In the genomic region with DNA sequence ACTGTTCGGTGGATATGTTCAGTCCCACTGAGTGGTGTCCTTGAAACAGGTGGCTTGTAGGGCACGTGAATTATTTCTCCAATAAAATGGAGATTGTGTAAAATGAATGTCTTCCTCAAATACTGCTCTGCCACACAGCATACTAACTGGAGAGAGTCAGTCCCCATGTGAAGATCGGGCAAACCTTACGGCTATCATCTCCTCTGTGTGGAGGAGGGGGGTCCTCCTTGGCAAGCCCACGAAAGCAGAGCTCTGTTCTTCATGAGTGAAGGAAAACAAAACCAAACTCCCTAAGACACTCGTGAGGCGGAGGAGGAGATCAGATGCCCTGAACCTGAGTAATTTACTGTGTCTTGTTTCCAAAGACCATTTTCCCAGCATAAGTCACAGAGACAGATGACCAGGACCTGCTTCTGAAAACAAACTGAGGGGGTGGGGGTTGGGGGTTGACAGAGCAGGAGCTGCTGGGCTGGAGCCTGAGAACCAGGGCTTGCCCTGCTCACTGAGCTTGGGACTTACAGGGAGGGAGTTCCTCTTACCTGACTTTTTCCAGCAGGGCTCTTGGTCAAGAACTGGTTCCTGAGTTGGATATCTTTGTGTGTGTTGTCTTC, we compare ENCODE assay signal across 25 mouse cellular contexts.
DNase-seq lines count a peak whose midpoint lies in the region; ATAC-seq and TF ChIP-seq lines count a peak whose summit lies in the region.
"Had no signal": no experiment of that assay in that cellular context is flagged by ENCODE, and none has a peak within 500 bp of the region (broad histone marks: within the 10 kb centered on the region; RNA-seq: fewer than 3 reads in every experiment).

No protein-coding gene starts in this region.

- no peak overlapping the region for H3K4me3 ChIP-seq in kidney, embryonic 15.5 days (replicated peaks)
- H3K4me3 ChIP-seq in kidney, adult 2 months (ENCODE audit: insufficient read depth, low read depth, low read length): no peak overlapping the region
- no peak overlapping the region for H3K4me3 ChIP-seq in midbrain, embryonic 11.5 days (ENCODE audit: low read depth, low read length)
- no peak overlapping the region for H3K4me3 ChIP-seq in midbrain, postnatal 0 days (ENCODE audit: low read depth, low read length)
- H3K4me3 ChIP-seq: embryonic facial prominence, embryonic 12.5 days; embryonic facial prominence, embryonic 15.5 days; forebrain, embryonic 12.5 days; hindbrain, embryonic 10.5 days; hindbrain, embryonic 13.5 days had no signal

- WGBS in kidney, embryonic 15.5 days: 23% methylated on average over 7 of the region's 7 CpGs
- 46% methylated on average over 7 of the region's 7 CpGs for WGBS in kidney, adult 2 months
- 50% methylated on average over 7 of the region's 7 CpGs for WGBS in midbrain, embryonic 11.5 days
- 61% methylated on average over 7 of the region's 7 CpGs for WGBS in midbrain, postnatal 0 days

- peaks cover 22% of the 10 kb centered on the region for H3K4me1 ChIP-seq in kidney, embryonic 15.5 days
- no peaks in the 10 kb centered on the region for H3K4me1 ChIP-seq in kidney, adult 2 months (ENCODE audit: control insufficient read depth, insufficient read depth, low read length)
- no peaks in the 10 kb centered on the region for H3K4me1 ChIP-seq in midbrain, embryonic 11.5 days (ENCODE audit: control insufficient read depth, insufficient read depth, low read length)
- H3K4me1 ChIP-seq in midbrain, postnatal 0 days (ENCODE audit: insufficient read depth, low read length): no peaks in the 10 kb centered on the region
- H3K4me1 ChIP-seq: embryonic facial prominence, embryonic 12.5 days; embryonic facial prominence, embryonic 15.5 days; hindbrain, embryonic 13.5 days had no signal

- intact Hi-C loops in heart, postnatal 14 days (cut with DNase I): no loop called here

- no peak for TF ChIP-seq CTCF in kidney, adult 2 months (conservative IDR thresholded peaks at IDR 0.05; ENCODE audit: insufficient read depth, insufficient read length, low read depth, low read length)
- TF ChIP-seq CTCF in midbrain, postnatal 0 days (IDR thresholded peaks at IDR 0.05): no peak

- DNase-seq in heart, adult 11 months: peak; percentile 66
- DNase-seq in heart, postnatal 14 days: no peak
- DNase-seq in kidney, adult 2 months: no peak
- DNase-seq in midbrain, embryonic 11.5 days (ENCODE audit: low spot score, missing footprints): peak; percentile 75
- no peak for DNase-seq in midbrain, postnatal 0 days (ENCODE audit: low spot score)
- DNase-seq in mesoderm, embryonic 11.5 days (ENCODE audit: low read depth, low spot score): peak; percentile 50
- DNase-seq in thymus, postnatal 25 days: no peak
- DNase-seq: adrenal gland, adult 2 months; adrenal gland, postnatal 14 days; cerebellum, adult 11 months; cerebellum, adult 2 months; cerebellum, postnatal 10 days; cerebellum, postnatal 36 days; gastrocnemius, postnatal 10 days; gastrocnemius, postnatal 36 days; heart, postnatal 36 days had no signal

- H3K36me3 ChIP-seq in kidney, embryonic 15.5 days: no peaks in the 10 kb centered on the region
- no peaks in the 10 kb centered on the region for H3K36me3 ChIP-seq in kidney, adult 2 months (ENCODE audit: control insufficient read depth, insufficient read depth, low read length)
- no peaks in the 10 kb centered on the region for H3K36me3 ChIP-seq in midbrain, embryonic 11.5 days (ENCODE audit: control insufficient read depth, insufficient read depth, low read length)
- H3K36me3 ChIP-seq in midbrain, postnatal 0 days (ENCODE audit: insufficient read depth, low read length): no peaks in the 10 kb centered on the region
- H3K36me3 ChIP-seq: embryonic facial prominence, embryonic 12.5 days; embryonic facial prominence, embryonic 15.5 days; forebrain, embryonic 12.5 days; hindbrain, embryonic 10.5 days; hindbrain, embryonic 13.5 days had no signal

- no peak overlapping the region for H3K9ac ChIP-seq in kidney, embryonic 15.5 days
- H3K9ac ChIP-seq in midbrain, embryonic 11.5 days (ENCODE audit: low read length): no peak overlapping the region
- H3K9ac ChIP-seq in midbrain, postnatal 0 days (replicated peaks; ENCODE audit: low read length, poor library complexity, severe bottlenecking): no peak overlapping the region
- H3K9ac ChIP-seq: embryonic facial prominence, embryonic 12.5 days; embryonic facial prominence, embryonic 15.5 days; forebrain, embryonic 12.5 days; hindbrain, embryonic 13.5 days had no signal

- peak; percentile 95 for ATAC-seq in kidney, embryonic 15.5 days (replicated peaks; ENCODE audit: low FRiP score)
- no peak for ATAC-seq in midbrain, embryonic 11.5 days (ENCODE audit: low FRiP score)
- ATAC-seq in midbrain, postnatal 0 days (ENCODE audit: low FRiP score): no peak
- ATAC-seq: CD4-positive, CD25-positive, alpha-beta regulatory T cell, adult 4 months; hindbrain, embryonic 16.5 days had no signal

- 0 out of 2 replicates have a peak overlapping the region, but pooled peaks have one; percentile 48 for H3K27ac ChIP-seq in kidney, embryonic 15.5 days
- H3K27ac ChIP-seq in kidney, adult 2 months (ENCODE audit: insufficient read depth, low read depth, low read length): no peak overlapping the region
- H3K27ac ChIP-seq in midbrain, embryonic 11.5 days (ENCODE audit: low read depth, low read length): no peak overlapping the region
- no peak overlapping the region for H3K27ac ChIP-seq in midbrain, postnatal 0 days (ENCODE audit: low read depth, low read length)
- H3K27ac ChIP-seq: embryonic facial prominence, embryonic 12.5 days; embryonic facial prominence, embryonic 15.5 days; forebrain, embryonic 12.5 days; hindbrain, embryonic 10.5 days; hindbrain, embryonic 13.5 days had no signal

- no peak for TF ChIP-seq POLR2A in kidney, adult 2 months (IDR thresholded peaks at IDR 0.05; ENCODE audit: low read depth, low read length)

- H3K9me3 ChIP-seq in kidney, embryonic 15.5 days (replicated peaks): no peaks in the 10 kb centered on the region
- H3K9me3 ChIP-seq in midbrain, embryonic 11.5 days (ENCODE audit: control insufficient read depth, low read length): no peaks in the 10 kb centered on the region
- no peaks in the 10 kb centered on the region for H3K9me3 ChIP-seq in midbrain, postnatal 0 days (ENCODE audit: low read length)
- H3K9me3 ChIP-seq: embryonic facial prominence, embryonic 12.5 days; embryonic facial prominence, embryonic 15.5 days; hindbrain, embryonic 10.5 days; hindbrain, embryonic 13.5 days had no signal

- no peaks in the 10 kb centered on the region; the same call in 1 of the 2 replicates for H3K27me3 ChIP-seq in kidney, embryonic 15.5 days
- H3K27me3 ChIP-seq in kidney, adult 2 months (replicated peaks; ENCODE audit: control insufficient read depth, insufficient read depth, low read length): no peaks in the 10 kb centered on the region
- H3K27me3 ChIP-seq in midbrain, embryonic 11.5 days (ENCODE audit: control insufficient read depth, insufficient read depth, low read length): peaks cover 2% of the 10 kb centered on the region; the same call in 1 of the 2 replicates
- no peaks in the 10 kb centered on the region for H3K27me3 ChIP-seq in midbrain, postnatal 0 days (ENCODE audit: insufficient read depth, low read length)
- H3K27me3 ChIP-seq: embryonic facial prominence, embryonic 12.5 days; embryonic facial prominence, embryonic 15.5 days had no signal

- no peak overlapping the region for H3K4me2 ChIP-seq in kidney, embryonic 15.5 days
- no peak overlapping the region for H3K4me2 ChIP-seq in midbrain, embryonic 11.5 days
- no peak overlapping the region for H3K4me2 ChIP-seq in midbrain, postnatal 0 days (ENCODE audit: low read depth, low read length, poor library complexity, severe bottlenecking)
- H3K4me2 ChIP-seq: embryonic facial prominence, embryonic 12.5 days; embryonic facial prominence, embryonic 15.5 days; forebrain, embryonic 12.5 days; heart, embryonic 11.5 days; hindbrain, embryonic 13.5 days had no signal

Comparison
In these comparisons a context has a peak if more than half of its experiments do, and no peak if none do; other contexts are left out.
1. DNase-seq: peak in heart, adult 11 months (single experiment), midbrain, embryonic 11.5 days (single experiment) and mesoderm, embryonic 11.5 days (single experiment); none in heart, postnatal 14 days (0 of 2), kidney, adult 2 months (single experiment), midbrain, postnatal 0 days (single experiment) and thymus, postnatal 25 days (single experiment).